Mouse (Mus musculus) liver, adult 2 months (tissue): ENCODE measurements around the gene Kcnj1. TPM values are rescaled to one million over a fixed set of nuclear protein-coding genes. Genes with fewer than 3 reads are reported as not detected.

Source experiments
- DNase-seq: peaks from one replicate; pipeline ENCODE4 v3.0.0-alpha.2; 2011; ENCODE audit warnings: low read depth, low spot score; ENCODE audit errors: extremely low read depth
- H3K27ac ChIP-seq: fragments of 200-500 bp; replicated peaks from 2 replicates; pipeline ENCODE4 v1.5.1; 2012; ENCODE audit warnings: low read depth, mild to moderate bottlenecking, control low read depth, inconsistent platforms, low read length; ENCODE audit not compliant: insufficient read depth
- H3K27me3 ChIP-seq: fragments of 200-500 bp; 2 replicates; pipeline ENCODE4 v1.6.1; 2012; ENCODE audit warnings: mild to moderate bottlenecking, moderate library complexity, low read length, inconsistent platforms; ENCODE audit not compliant: control insufficient read depth, insufficient read depth
- H3K36me3 ChIP-seq: fragments of 200-500 bp; 2 replicates; pipeline ENCODE4 v1.6.1; 2012; ENCODE audit warnings: low read length, inconsistent platforms; ENCODE audit not compliant: control insufficient read depth, insufficient read depth
- H3K4me1 ChIP-seq: fragments of 200-500 bp; 2 replicates; pipeline ENCODE4 v1.6.1; 2011; ENCODE audit warnings: low read length; ENCODE audit not compliant: control insufficient read depth, insufficient read depth
- H3K4me3 ChIP-seq: fragments of 200-500 bp; 2 replicates; pipeline ENCODE4 v1.5.1; 2011; ENCODE audit warnings: low read depth, mild to moderate bottlenecking, control low read depth, low read length, moderate library complexity; ENCODE audit not compliant: insufficient read depth
- H3K79me2 ChIP-seq: fragments of 200-500 bp; 2 replicates; pipeline ENCODE4 v1.6.1; 2012; ENCODE audit warnings: inconsistent platforms, mild to moderate bottlenecking, low read length, moderate library complexity; ENCODE audit not compliant: control insufficient read depth, insufficient read depth
- H3K9ac ChIP-seq: fragments of 200-500 bp; 2 replicates; pipeline ENCODE4 v1.6.1; 2012; ENCODE audit warnings: low read depth, mild to moderate bottlenecking, control low read depth, inconsistent platforms, low read length
- CTCF ChIP-seq: fragments of 200-500 bp; IDR thresholded peaks from 2 replicates; pipeline ENCODE4 v1.5.1; 2011; ENCODE audit warnings: low read depth, low read length, control low read depth
- POLR2A ChIP-seq: fragments of 200-500 bp; IDR thresholded peaks from 2 replicates; pipeline ENCODE4 v1.6.1; 2011; ENCODE audit warnings: low read length, control low read depth; ENCODE audit not compliant: insufficient read depth; ENCODE audit errors: extremely low read depth
- WGBS: fragments of 180-500 bp; shearing (Covaris S2); methylation state at CpG from one replicate; pipeline ENCODE4 v1.1.7; 2018; 5-methylcytosine and 5-hydroxymethylcytosine counted together
- polyA plus RNA-seq: library from polyadenylated mRNA; depleted of rRNA; stranded (reverse); fragments of >200 nt; gene quantifications from 2 replicates; pipeline ENCODE4 v1.2.3, GENCODE M21; 2012
- total RNA-seq: library from RNA; depleted of rRNA; stranded (reverse); fragments of >200 nt; gene quantifications from 2 replicates; pipeline ENCODE4 v1.2.3, GENCODE M21; 2014

Kcnj1 gene
- total and polyA plus RNA-seq, 2 experiments, result not detected

- H3K4me1 ChIP-seq, result no peaks in the 10 kb centered on the region
- WGBS, result 82% methylated on average over 5 of the region's 5 CpGs
- H3K27me3 ChIP-seq, result peaks cover 3% of the 10 kb centered on the region; the same call in 1 of the 2 replicates
- no peak overlapping the region for H3K27ac ChIP-seq
- H3K4me3 ChIP-seq, result no peak overlapping the region
- no peaks in the 10 kb centered on the region for H3K79me2 ChIP-seq
- no peaks in the 10 kb centered on the region for H3K36me3 ChIP-seq
- DNase-seq, result no peak
- no peak overlapping the region for H3K9ac ChIP-seq
- TF ChIP-seq CTCF (no peak), POLR2A (no peak)
These were observed 38.4 kb downstream of the Kcnj1 start for GRCm38 (mm10) chr9:32410671-32411070.

DNA sequence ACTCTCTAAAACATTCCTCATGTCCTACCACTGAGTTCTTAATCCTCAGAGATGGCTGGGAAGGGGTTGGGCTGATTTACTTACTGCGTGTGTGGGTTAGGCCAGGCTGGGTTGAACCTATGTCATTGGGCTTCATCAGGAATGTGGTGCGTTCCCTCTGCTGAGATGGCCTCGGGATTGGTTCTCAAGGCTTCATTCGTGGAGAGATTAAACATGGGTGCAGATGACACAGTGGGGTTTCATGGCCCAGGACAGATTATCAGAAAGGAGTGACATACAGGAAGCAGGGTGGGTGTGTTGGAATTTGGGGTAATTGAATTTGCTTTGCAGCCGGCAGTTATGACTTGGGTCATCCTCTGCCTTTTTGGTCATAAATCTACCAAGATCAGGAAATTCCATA, 39.2 kb downstream of the Kcnj1 start:
- Histone ChIP-seq H3K4me1 (no peaks in the 10 kb centered on the region), H3K36me3 (no peaks in the 10 kb centered on the region), H3K9ac (no peak overlapping the region), H3K27me3 (peaks cover 3% of the 10 kb centered on the region; the same call in 1 of the 2 replicates), H3K27ac (no peak overlapping the region), H3K79me2 (no peaks in the 10 kb centered on the region), H3K4me3 (no peak overlapping the region)
- 91% methylated on average over 5 of the region's 5 CpGs for WGBS
- no peak for DNase-seq
- no peak for TF ChIP-seq POLR2A
- no peak for TF ChIP-seq CTCF

DNA sequence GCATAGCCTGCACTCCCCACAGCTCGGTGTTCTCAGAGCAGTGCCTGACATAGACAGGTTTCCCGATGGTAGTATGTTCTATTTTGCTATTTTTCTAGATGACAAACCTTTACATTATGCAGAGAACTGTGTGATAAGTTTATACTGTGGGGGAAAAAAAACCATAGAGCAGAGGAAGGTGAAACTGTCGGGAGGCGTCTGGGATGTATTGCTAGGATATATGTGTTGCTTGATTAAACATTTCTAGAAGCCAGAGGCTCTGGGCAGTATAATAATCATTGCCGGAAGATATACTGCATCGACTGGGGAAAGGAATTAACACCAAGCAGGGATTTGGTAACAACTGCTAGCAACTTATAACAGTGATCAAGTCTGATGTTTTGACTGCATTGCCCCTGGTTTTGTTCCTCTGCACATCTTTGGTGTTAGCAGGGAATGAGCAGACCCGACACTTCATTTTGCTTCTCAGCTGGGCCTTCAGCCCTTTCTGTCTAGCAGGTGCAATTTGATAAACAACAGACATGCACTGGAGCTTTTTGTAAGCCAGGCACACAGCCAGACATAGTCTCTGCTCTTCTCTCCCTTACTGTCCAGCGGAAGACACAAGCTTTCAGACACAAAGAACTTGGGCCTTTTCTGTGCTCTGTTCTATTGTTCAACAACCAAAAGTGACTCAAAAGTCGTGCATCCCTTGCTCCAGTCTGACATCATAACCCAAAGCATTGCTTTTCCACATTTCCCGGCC, 40.7 kb downstream of the Kcnj1 start:
- Histone ChIP-seq H3K36me3 (no peaks in the 10 kb centered on the region), H3K9ac (no peak overlapping the region), H3K27me3 (peaks cover 3% of the 10 kb centered on the region; the same call in 1 of the 2 replicates), H3K79me2 (no peaks in the 10 kb centered on the region), H3K27ac (no peak overlapping the region), H3K4me1 (no peaks in the 10 kb centered on the region), H3K4me3 (no peak overlapping the region)
- WGBS, result 81% methylated on average over 10 of the region's 10 CpGs
- DNase-seq, result no peak
- no peak for TF ChIP-seq POLR2A
- TF ChIP-seq CTCF, result no peak

- WGBS, result 94% methylated on average over 1 of the region's 1 CpGs
- no peak for TF ChIP-seq CTCF
- TF ChIP-seq POLR2A, result no peak
- Histone ChIP-seq H3K4me1 (no peaks in the 10 kb centered on the region), H3K27ac (no peak overlapping the region), H3K79me2 (no peaks in the 10 kb centered on the region), H3K9ac (no peak overlapping the region), H3K36me3 (no peaks in the 10 kb centered on the region), H3K27me3 (no peaks in the 10 kb centered on the region), H3K4me3 (no peak overlapping the region)
- DNase-seq, result no peak
These were observed 42.7 kb downstream of the Kcnj1 start for GRCm38 (mm10) chr9:32414956-32415355.

DNA sequence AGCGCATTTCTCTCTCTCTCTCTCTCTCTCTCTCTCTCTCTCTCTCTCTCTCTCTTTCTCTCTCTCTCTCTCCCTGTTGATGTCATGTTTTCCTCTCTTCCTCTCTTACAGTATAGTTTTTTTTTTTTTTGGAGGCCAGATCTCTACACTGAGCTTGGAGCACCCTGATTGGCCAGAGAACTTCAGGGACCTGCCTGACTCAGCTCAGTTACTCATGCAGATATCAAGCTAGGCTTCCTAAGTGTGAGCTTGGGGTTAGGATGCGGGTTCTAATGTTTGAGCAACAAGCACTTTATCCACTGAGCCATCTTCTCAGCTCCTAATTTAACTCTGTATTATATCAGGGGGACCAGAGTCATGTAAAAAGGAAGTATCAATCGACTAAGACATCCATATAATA, 43.7 kb downstream of the Kcnj1 start:
- Histone ChIP-seq H3K36me3 (no peaks in the 10 kb centered on the region), H3K79me2 (no peaks in the 10 kb centered on the region), H3K27me3 (no peaks in the 10 kb centered on the region), H3K4me3 (no peak overlapping the region), H3K4me1 (no peaks in the 10 kb centered on the region), H3K27ac (no peak overlapping the region), H3K9ac (no peak overlapping the region)
- 88% methylated on average over 3 of the region's 3 CpGs for WGBS
- TF ChIP-seq POLR2A, result no peak
- no peak for TF ChIP-seq CTCF
- no peak for DNase-seq

DNA sequence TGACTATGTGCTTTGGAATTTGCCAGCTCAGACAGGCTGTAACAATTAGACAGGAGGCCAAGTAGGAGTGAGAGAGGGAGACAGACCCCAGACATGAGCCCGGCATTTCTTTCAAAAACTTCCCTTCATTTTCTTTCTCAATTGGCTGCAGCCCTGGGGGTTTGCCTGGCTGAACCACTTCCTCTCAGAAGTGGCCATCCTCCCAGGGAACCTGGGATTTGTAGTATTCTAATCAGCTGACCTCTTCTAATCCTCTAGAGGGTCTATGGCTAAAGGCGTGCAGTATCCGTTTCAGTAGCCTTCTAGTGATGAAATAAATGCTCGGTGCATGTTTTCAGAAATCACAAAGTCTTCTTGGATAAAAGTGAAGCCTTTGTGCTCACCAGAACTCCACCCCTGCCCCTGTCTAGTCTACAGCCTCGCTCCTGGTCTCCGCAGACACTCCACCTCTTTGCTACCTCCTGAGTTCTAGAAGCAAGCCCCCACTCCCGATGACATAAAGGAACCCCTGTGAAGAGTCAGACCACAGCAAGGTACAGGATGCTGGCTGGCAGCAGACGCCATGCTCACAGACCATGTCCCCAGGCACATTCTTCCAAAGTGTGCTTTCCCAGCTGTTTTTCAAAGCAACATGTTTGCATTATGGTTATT, 45.3 kb downstream of the Kcnj1 start:
- no peak overlapping the region for H3K27ac ChIP-seq
- DNase-seq, result no peak
- no peaks in the 10 kb centered on the region for H3K27me3 ChIP-seq
- H3K4me3 ChIP-seq, result no peak overlapping the region
- no peaks in the 10 kb centered on the region for H3K79me2 ChIP-seq
- H3K36me3 ChIP-seq, result no peaks in the 10 kb centered on the region
- no peaks in the 10 kb centered on the region for H3K4me1 ChIP-seq
- H3K9ac ChIP-seq, result no peak overlapping the region
- TF ChIP-seq POLR2A (no peak), CTCF (no peak)
- WGBS, result 76% methylated on average over 8 of the region's 8 CpGs
